Mouse (Mus musculus) forebrain, embryonic 10.5 days (tissue): ENCODE results near the gene Adgrb2. TPM values are rescaled to one million over a fixed set of nuclear protein-coding genes. Genes with fewer than 3 reads are reported as not detected.

Experiments used
- DNase-seq: peaks from one replicate; pipeline ENCODE4 v3.0.0-alpha.2; 2017; ENCODE audit warnings: low spot score; ENCODE audit errors: extremely low spot score
- H3K27ac ChIP-seq: fragments of 300-500 bp; sonication (generic); 2 replicates; pipeline ENCODE4 v1.5.1; 2016; ENCODE audit warnings: mild to moderate bottlenecking
- H3K27me3 ChIP-seq: fragments of 300-500 bp; sonication (generic); 2 replicates; pipeline ENCODE4 v1.6.1; 2016; ENCODE audit warnings: mild to moderate bottlenecking; ENCODE audit not compliant: poor library complexity, severe bottlenecking
- H3K36me3 ChIP-seq: fragments of 300-500 bp; sonication (generic); replicated peaks from 2 replicates; pipeline ENCODE4 v1.6.1; 2016; ENCODE audit warnings: mild to moderate bottlenecking, moderate library complexity
- H3K4me1 ChIP-seq: fragments of 300-500 bp; sonication (generic); 2 replicates; pipeline ENCODE4 v1.6.1; 2016
- H3K4me3 ChIP-seq: fragments of 300-500 bp; sonication (generic); 2 replicates; pipeline ENCODE4 v1.5.1; 2016; ENCODE audit warnings: mild to moderate bottlenecking, moderate library complexity
- H3K9me3 ChIP-seq: fragments of 300-500 bp; sonication (generic); 2 replicates; pipeline ENCODE4 v1.6.1; 2016; ENCODE audit warnings: mild to moderate bottlenecking, moderate library complexity
- WGBS: fragments of 180-500 bp; shearing (Covaris S2); methylation state at CpG from one replicate; pipeline ENCODE4 v1.1.7; 2016; 5-methylcytosine and 5-hydroxymethylcytosine counted together
- polyA plus RNA-seq: library from polyadenylated mRNA; unstranded; fragments of >200 nt; fragmentation: Nextera tagmentation; extraction: Ambion mirVana; gene quantifications from 2 replicates; pipeline ENCODE4 v1.2.1, GENCODE M21; 2016

Adgrb2 gene
- polyA plus RNA-seq: 0.84 and 1.4 TPM in 2 replicates

DNA sequence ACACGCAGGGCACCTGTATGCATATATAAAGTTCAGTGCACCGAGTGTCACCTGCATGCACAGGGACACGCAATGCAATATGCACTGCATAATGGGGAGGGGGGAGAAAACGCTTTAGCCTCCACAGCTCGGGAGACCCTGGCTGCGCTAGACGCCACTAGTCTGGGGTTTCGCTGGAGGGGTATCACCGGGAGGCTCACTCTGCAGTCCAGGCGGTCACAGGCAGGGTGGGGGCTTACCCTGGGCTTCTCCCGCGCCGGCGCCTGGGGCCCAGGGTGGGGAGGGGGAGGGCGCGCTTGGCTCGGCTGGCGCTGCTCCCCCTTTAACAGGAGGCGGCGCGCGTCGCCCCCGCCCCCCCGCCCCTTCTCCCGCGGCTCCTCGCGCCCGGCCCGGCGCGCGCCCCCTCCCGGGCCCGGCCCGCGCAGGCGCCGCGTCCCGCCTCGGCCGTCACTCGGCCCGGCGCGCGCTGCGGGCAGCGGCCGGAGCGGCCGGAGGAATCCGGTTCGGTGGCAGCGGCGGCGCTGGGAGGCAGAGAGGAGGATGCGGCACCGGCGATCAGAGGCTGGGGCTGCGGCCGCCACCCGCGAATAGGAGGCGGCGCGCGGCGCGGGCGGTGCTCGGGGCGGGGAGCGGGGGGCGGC lies at the start of gene Adgrb2:
TSS of gene Adgrb2 (plus strand) at position 450 of the 641 bp plus-strand sequence.
- WGBS: 1% methylated on average over 67 of the region's 77 CpGs
- DNase-seq: peak; percentile 26
- H3K9me3 ChIP-seq: no peaks in the 10 kb centered on the region
- peak within 1 kb of the TSS; percentile 79 for H3K27ac ChIP-seq
- H3K27me3 ChIP-seq: peaks cover 97% of the 10 kb centered on the region
- H3K36me3 ChIP-seq: no peaks in the 10 kb centered on the region
- peaks cover 81% of the 10 kb centered on the region for H3K4me1 ChIP-seq
- H3K4me3 ChIP-seq: peak within 1 kb of the TSS; percentile 72

DNA sequence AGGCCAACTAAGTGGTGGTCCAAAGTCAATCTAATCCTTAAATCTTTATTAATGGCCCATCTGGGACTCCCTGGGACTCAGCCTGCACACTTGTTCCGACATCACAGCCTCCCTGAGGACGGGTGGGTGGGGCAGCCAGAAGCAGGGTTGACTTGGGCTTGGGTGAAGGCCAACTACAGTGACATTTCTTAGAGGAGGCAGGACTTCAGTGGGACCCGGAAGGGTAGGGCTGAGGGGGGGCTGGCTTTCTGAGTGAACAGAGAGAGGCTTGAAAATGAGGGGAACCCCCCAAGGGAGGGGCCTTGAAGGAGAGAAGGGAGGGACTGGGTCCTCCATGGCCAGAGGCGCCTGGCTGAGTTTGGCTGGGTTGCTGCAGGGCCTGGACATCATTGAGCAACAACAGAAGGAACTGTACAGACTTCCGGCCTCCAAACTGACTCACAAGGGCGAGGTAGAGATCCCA lies 33.3 kb upstream of the Adgrb2 start:
- Histone ChIP-seq H3K27me3 (peaks cover 8% of the 10 kb centered on the region; the same call in 1 of the 2 replicates), H3K4me3 (no peak overlapping the region), H3K36me3 (no peaks in the 10 kb centered on the region), H3K27ac (no peak overlapping the region), H3K9me3 (no peaks in the 10 kb centered on the region), H3K4me1 (peaks cover 18% of the 10 kb centered on the region; the same call in 1 of the 2 replicates)
- no peak for DNase-seq
- 87% methylated on average over 6 of the region's 6 CpGs for WGBS

DNA sequence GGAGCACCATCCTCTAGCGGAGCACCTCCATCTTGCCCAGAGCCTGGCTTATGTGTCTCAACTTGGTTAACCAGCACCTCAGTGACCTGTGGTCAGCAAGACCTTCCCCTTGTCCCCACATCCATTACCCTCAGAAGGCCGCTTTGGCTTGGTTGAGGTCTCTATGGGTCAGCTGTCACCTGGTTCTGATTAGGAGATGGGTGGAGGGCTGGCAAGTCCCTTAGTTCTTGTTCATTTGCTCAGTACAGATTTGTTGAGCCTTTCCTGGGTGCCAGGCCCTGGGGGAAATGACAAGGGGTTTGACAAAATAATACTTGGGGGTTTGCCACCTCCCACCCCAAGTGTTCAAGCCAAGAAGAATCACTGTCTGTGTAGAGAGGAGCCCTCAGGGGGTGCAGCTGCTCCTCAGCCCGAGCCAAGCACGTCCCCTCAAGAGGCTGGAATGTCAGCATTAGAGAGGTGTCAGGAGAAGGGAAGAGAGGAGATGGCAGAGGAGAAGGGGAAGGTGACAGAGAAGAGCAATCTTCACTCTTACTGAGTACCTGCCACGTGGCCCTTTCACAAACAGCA lies 32.3 kb upstream of the Adgrb2 start:
- Histone ChIP-seq H3K27me3 (peaks cover 13% of the 10 kb centered on the region; the same call in 1 of the 2 replicates), H3K27ac (no peak overlapping the region), H3K36me3 (no peaks in the 10 kb centered on the region), H3K4me3 (no peak overlapping the region), H3K9me3 (no peaks in the 10 kb centered on the region), H3K4me1 (peaks cover 16% of the 10 kb centered on the region; the same call in 1 of the 2 replicates)
- no peak for DNase-seq
- 68% methylated on average over 5 of the region's 5 CpGs for WGBS

DNA sequence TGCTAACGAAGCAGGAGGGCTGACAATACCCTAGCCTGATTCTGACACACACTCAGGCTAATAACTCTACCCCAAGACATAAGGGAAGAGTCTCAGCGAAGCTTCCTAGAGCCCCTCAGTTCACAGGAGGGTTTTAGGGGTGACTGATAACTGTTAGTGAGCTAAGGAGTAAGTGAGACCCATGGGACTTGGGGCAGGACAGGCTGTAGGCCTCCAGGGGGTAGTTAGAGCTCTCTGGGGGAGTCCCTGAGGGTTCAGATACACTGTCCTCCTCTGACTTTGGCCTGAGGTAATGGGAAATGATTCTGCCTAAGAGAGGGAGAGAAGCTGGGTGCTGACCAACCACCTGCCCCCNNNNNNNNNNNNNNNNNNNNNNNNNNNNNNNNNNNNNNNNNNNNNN lies 30.1 kb upstream of the Adgrb2 start:
- peaks cover 18% of the 10 kb centered on the region for H3K4me1 ChIP-seq
- H3K27ac ChIP-seq: no peak overlapping the region
- no peak for DNase-seq
- WGBS: 57% methylated on average over 2 of the region's 2 CpGs
- H3K36me3 ChIP-seq: no peaks in the 10 kb centered on the region
- peaks cover 21% of the 10 kb centered on the region; the same call in 1 of the 2 replicates for H3K27me3 ChIP-seq
- no peaks in the 10 kb centered on the region for H3K9me3 ChIP-seq
- H3K4me3 ChIP-seq: no peak overlapping the region

DNA sequence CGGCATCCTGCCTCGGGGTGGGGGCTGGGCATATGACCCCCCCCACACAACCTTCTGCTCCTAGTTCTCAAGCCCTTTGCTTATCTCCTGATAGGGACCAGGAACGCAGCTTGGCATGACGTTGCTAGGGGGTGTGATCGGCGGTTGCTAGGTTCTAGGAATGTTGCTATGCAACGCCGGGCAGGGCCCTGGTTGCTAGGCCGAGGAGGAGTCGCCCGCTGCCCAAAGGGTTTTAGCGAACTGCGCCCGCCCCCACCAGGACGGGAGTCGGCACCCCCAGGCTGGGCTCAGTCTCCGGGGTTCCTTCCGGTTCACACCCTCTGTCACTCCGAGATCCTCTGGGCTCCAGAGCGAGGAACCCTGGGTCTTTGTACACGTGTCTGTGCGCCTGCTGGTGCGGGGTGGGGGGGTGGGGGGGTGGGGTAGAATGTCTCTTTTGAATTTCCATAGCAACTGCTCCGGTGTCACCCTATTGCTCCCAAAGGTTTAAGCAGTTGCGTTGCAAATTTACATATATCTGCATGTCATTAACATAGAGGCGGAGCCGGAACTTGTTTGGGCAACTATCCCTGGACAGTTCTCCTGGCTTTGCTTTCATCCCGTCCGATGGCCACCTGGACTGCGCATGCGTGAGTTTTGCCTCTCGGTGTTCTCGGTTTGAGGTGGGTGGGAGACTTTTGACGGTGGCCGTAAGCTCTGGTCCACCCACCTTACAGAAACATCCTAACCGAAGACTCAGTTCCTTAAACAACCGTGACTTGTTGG lies 24.3 kb upstream of the Adgrb2 start:
- peak; percentile 87 for DNase-seq
- Histone ChIP-seq H3K4me1 (peaks cover 29% of the 10 kb centered on the region), H3K36me3 (no peaks in the 10 kb centered on the region), H3K9me3 (no peaks in the 10 kb centered on the region), H3K4me3 (peak overlapping the region; percentile 60), H3K27ac (peak overlapping the region; percentile 79), H3K27me3 (peaks cover 45% of the 10 kb centered on the region)
- under 1% methylated on average over 37 of the region's 37 CpGs for WGBS

DNA sequence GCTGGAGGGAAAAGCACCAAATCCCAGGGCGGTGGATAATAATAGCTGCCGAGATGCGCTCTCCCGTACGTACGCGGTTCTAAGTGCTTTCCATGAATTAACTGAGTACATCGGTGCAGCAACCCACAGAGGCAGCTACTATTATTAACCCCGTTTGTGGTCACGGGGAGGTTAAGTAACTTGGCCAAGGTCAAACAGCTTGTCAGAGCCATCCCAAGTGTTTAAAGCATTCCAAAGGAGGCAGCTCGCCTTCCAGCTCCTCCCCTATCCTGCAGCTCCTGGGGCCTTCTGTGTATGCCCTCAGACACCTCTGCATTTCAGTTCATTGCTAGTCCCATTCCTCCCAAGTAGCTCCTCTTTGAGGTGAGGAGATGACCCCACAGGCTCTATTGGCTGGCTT lies 19.4 kb upstream of the Adgrb2 start:
- Histone ChIP-seq H3K27me3 (peaks cover 54% of the 10 kb centered on the region), H3K36me3 (no peaks in the 10 kb centered on the region), H3K9me3 (no peaks in the 10 kb centered on the region), H3K27ac (no peak overlapping the region), H3K4me1 (peaks cover 56% of the 10 kb centered on the region), H3K4me3 (no peak overlapping the region)
- no peak for DNase-seq
- WGBS: 83% methylated on average over 11 of the region's 11 CpGs

DNA sequence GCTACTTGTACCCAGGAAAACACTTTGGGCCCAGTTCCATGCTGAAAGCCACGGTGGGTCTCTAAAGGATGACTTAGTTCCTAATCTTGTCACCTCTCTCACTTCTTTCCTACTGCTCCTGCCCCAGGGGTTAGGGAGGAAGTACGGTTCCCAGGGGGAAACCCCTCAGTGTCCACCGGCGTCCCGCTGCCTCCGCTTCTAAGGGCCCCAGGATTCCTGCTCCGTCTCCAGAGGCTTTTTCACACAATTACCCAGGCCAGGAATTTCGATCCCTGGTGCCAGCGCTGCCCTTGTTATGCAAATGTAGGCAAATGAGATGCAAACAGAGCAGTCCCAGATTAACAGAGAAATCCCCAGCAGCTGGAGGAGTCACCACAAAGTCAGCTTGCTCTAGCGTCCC lies 18.5 kb upstream of the Adgrb2 start:
- DNase-seq: no peak
- no peak overlapping the region for H3K4me3 ChIP-seq
- H3K4me1 ChIP-seq: peaks cover 51% of the 10 kb centered on the region
- H3K36me3 ChIP-seq: no peaks in the 10 kb centered on the region
- no peaks in the 10 kb centered on the region for H3K9me3 ChIP-seq
- peaks cover 53% of the 10 kb centered on the region for H3K27me3 ChIP-seq
- 11% methylated on average over 10 of the region's 10 CpGs for WGBS
- peak overlapping the region; percentile 57 for H3K27ac ChIP-seq

DNA sequence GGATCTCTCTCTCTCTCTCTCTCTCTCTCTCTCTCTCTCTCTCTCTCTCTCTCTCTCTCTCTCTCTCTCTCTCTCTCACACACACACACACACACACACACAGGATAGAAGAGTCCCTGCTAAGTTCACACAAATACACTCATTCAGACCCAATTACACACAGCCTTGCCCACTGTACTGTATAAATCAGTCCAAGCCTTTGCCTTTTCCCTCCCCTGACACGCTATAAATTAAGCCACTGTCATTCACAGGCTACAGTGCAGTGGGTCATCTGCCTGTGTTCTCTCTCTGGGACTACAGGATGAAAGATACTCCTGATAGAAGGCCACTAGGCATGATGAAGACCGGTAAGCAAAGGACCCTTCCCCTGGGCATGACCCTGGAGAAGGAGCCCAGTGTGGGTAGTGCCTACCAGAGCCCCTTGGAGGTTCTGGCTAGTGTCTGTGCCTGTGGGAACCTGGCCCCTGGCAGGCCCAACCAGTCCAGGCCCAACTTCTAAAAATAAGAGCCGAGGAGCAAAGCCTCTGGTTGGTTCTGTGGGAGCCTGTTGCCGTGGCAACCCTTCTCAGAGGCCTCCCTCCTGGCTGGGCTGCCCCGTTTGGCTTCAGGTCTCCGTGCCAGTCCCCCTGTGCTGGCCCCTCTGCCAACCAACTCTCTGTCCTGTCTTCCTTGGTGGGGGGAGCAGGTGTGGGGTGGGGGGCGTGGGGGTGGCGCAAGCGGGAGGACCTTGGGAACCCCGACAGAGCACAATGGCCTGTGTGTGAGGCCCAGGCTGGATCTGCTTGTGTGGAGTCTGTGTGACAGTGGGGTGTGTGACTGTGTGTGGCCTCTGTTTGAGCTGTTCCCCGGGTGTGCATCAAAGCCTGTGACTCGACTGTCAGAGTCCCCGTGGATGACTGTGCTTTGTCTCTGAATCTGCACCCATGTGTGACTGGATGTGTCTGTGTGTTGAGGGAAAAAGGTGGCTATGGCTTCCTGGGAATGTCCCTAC lies 17.4 kb upstream of the Adgrb2 start:
- H3K9me3 ChIP-seq: no peaks in the 10 kb centered on the region
- H3K4me1 ChIP-seq: peaks cover 52% of the 10 kb centered on the region
- peaks cover 53% of the 10 kb centered on the region for H3K27me3 ChIP-seq
- DNase-seq: peak; percentile 74
- H3K27ac ChIP-seq: peak overlapping the region; percentile 81
- H3K4me3 ChIP-seq: peak overlapping the region; percentile 36
- WGBS: 42% methylated on average over 13 of the region's 13 CpGs
- no peaks in the 10 kb centered on the region for H3K36me3 ChIP-seq

DNA sequence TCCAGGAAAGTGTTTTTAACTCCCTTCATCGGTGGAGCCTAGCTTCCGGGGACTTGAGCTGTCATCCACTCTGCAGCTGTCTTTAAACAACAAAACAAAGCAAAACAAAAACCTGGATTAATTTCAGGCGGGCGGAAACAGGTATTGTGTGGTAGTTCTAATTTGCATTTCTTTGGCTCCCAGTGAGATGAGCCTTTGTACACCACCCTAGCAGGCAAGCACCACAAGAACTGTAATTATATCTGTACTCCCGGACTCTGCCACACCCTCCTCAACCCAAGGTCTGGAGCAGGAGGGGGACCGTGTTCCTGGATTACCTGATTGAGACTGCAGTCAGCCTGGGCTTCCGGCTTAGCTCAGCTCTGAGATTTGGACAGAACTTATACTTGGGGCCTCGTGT lies 14.5 kb upstream of the Adgrb2 start:
- peaks cover 78% of the 10 kb centered on the region for H3K27me3 ChIP-seq
- 31% methylated on average over 8 of the region's 8 CpGs for whole genome bisulfite sequencing
- DNase-seq: no peak
- peaks cover 60% of the 10 kb centered on the region for H3K4me1 ChIP-seq
- H3K4me3 ChIP-seq: no peak overlapping the region
- no peaks in the 10 kb centered on the region for H3K9me3 ChIP-seq
- no peaks in the 10 kb centered on the region for H3K36me3 ChIP-seq
- no peak overlapping the region for H3K27ac ChIP-seq

DNA sequence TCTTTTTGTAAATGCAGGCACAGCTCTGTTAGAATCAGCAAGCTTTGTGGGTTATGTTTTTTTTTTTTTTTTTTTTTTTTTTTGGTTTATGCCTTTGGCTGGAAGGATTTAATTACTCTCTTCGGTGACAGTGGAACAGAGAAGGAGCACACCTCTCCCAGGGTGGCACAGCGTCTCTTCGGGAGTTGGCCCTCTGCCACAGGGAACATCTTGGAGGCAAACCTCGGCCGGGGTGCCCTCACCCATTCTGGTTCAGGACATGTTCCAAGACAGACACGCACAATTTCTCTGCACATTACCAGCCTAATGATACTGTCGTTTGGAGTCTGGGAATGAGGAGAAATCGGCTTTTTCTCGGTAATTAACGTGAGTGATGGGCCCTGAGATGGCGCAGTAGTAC lies 13.8 kb upstream of the Adgrb2 start:
- Histone ChIP-seq H3K27ac (no peak overlapping the region), H3K4me3 (no peak overlapping the region), H3K9me3 (no peaks in the 10 kb centered on the region), H3K36me3 (no peaks in the 10 kb centered on the region), H3K27me3 (peaks cover 78% of the 10 kb centered on the region), H3K4me1 (peaks cover 53% of the 10 kb centered on the region)
- 90% methylated on average over 11 of the region's 11 CpGs for WGBS
- no peak for DNase-seq

DNA sequence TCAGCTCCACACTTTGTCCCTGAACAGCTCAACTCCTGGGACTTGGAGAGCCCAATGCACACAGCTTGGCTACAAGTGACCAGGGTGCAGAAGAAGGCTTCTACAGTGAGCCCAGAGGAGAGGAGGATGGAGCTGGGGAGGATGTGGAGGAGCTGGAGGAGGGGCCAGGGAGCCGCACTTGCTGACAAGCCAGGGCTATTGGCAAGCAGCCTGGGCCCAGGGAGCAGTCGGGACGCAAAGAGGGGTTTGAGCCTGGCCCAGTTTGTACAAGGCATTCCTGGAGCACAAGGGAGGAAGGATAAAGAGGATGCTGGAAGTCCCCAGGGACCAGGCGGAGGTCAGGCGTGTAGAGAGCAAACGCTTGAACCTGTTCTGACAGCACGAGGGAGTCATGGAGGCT lies 12.7 kb upstream of the Adgrb2 start:
- Histone ChIP-seq H3K27me3 (peaks cover 83% of the 10 kb centered on the region), H3K9me3 (no peaks in the 10 kb centered on the region), H3K4me1 (peaks cover 45% of the 10 kb centered on the region), H3K36me3 (no peaks in the 10 kb centered on the region), H3K27ac (no peak overlapping the region), H3K4me3 (no peak overlapping the region)
- WGBS: 49% methylated on average over 7 of the region's 7 CpGs
- no peak for DNase-seq

DNA sequence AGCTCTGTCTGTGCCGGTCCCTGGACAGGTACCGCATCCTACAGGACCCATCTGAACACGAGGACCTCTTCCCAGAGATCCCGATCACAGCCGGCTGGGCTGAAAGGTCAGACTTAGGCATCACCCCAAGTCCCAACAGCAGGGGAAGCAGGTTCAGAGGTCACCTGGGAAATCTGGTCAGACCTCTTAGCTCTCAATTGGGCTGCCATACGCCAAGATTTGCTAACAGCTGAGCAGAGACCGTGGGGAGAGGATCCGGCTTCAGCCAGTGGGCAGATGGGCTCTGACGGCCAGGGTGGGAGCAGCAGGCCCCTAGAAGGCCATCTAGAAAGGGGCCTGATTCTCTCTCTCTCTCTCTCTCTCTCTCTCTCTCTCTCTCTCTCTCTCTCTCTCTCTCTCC lies 10.4 kb upstream of the Adgrb2 start:
- DNase-seq: no peak
- H3K36me3 ChIP-seq: no peaks in the 10 kb centered on the region
- peaks cover 83% of the 10 kb centered on the region for H3K27me3 ChIP-seq
- H3K4me1 ChIP-seq: peaks cover 29% of the 10 kb centered on the region
- 76% methylated on average over 9 of the region's 9 CpGs for WGBS
- H3K4me3 ChIP-seq: no peak overlapping the region
- H3K9me3 ChIP-seq: no peaks in the 10 kb centered on the region
- H3K27ac ChIP-seq: no peak overlapping the region
